22 mouse cellular contexts compared by ENCODE assay signal in the genomic region with DNA sequence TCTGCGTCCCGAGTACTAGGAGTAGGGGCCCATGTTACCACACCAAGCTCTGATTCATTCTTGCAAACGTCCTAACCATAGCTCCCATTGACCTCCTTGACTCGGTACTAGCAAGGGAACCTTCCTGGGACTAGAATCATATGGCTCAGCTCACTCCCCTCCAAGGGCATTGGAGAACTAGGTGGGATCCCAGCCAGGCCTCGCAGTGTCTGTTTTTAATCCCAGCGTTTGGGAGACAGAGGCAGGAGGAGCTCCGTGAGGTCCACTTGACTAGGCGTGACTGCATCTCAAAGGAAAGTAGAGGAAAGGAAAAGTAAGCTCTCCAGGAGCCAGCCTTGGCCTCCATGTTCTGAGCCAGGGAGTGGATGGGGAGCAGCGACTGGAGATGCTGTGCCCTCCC. TPM values are rescaled to one million over a fixed set of nuclear protein-coding genes. Genes with fewer than 3 reads are reported as not detected.
DNase-seq lines count a peak whose midpoint lies in the region; ATAC-seq lines count a peak whose summit lies in the region.
"Had no signal": no experiment of that assay in that cellular context is flagged by ENCODE, and none has a peak within 500 bp of the region (broad histone marks: within the 10 kb centered on the region; RNA-seq: fewer than 3 reads in every experiment).

No protein-coding gene starts in this region.

- no peaks in the 10 kb centered on the region for H3K36me3 ChIP-seq in kidney, embryonic 15.5 days
- no peaks in the 10 kb centered on the region for H3K36me3 ChIP-seq in stomach, embryonic 14.5 days (ENCODE audit: control insufficient read depth, insufficient read depth, low read length)
- H3K36me3 ChIP-seq: embryonic facial prominence, embryonic 12.5 days; forebrain, embryonic 15.5 days; heart, embryonic 15.5 days; hindbrain, embryonic 13.5 days had no signal

- H3K27ac ChIP-seq in kidney, embryonic 15.5 days: peak overlapping the region; percentile 45; the same call in 1 of the 2 replicates
- peak overlapping the region; percentile 15; the same call in 1 of the 2 replicates for H3K27ac ChIP-seq in stomach, embryonic 14.5 days (ENCODE audit: low read length)
- H3K27ac ChIP-seq: embryonic facial prominence, embryonic 12.5 days; forebrain, embryonic 15.5 days; heart, embryonic 15.5 days; hindbrain, embryonic 13.5 days; hindbrain, postnatal 0 days had no signal

- no peak for DNase-seq in kidney, adult 11 months
- peak; percentile 58 for DNase-seq in ES-CJ7 (ENCODE audit: low read depth, low spot score)
- DNase-seq in embryo, embryonic 10.5 days (ENCODE audit: low spot score): no peak
- DNase-seq in thymus, postnatal 25 days: no peak
- no peak for DNase-seq in heart, adult 8-10 months (ENCODE audit: low spot score)
- DNase-seq: adrenal gland, adult 8-10 months; adrenal gland, postnatal 36 days; cerebellum, adult 2 months; cerebellum, postnatal 14 days; gastrocnemius, postnatal 10 days; heart, adult 18-20 months; heart, postnatal 14 days had no signal

- H3K9me3 ChIP-seq in kidney, embryonic 15.5 days (replicated peaks): no peaks in the 10 kb centered on the region
- H3K9me3 ChIP-seq in stomach, embryonic 14.5 days (ENCODE audit: control insufficient read depth, low read depth, low read length): no peaks in the 10 kb centered on the region
- H3K9me3 ChIP-seq: embryonic facial prominence, embryonic 12.5 days; forebrain, embryonic 15.5 days; heart, embryonic 15.5 days; hindbrain, embryonic 13.5 days had no signal

- H3K4me1 ChIP-seq in kidney, embryonic 15.5 days: peaks cover 16% of the 10 kb centered on the region
- no peaks in the 10 kb centered on the region for H3K4me1 ChIP-seq in stomach, embryonic 14.5 days (ENCODE audit: control insufficient read depth, insufficient read depth, low read length)
- H3K4me1 ChIP-seq: embryonic facial prominence, embryonic 12.5 days had no signal

- H3K4me3 ChIP-seq in kidney, embryonic 15.5 days (replicated peaks): no peak overlapping the region
- no peak overlapping the region for H3K4me3 ChIP-seq in stomach, embryonic 14.5 days (ENCODE audit: low read depth, low read length)
- H3K4me3 ChIP-seq: embryonic facial prominence, embryonic 12.5 days; forebrain, embryonic 15.5 days; heart, embryonic 15.5 days; hindbrain, embryonic 13.5 days had no signal

- H3K4me2 ChIP-seq in kidney, embryonic 15.5 days: no peak overlapping the region
- H3K4me2 ChIP-seq in stomach, embryonic 14.5 days (replicated peaks; ENCODE audit: low read depth, low read length): no peak overlapping the region
- H3K4me2 ChIP-seq: embryonic facial prominence, embryonic 12.5 days; forebrain, embryonic 15.5 days; heart, embryonic 11.5 days; heart, embryonic 15.5 days; hindbrain, embryonic 13.5 days had no signal

- no peak overlapping the region for H3K9ac ChIP-seq in kidney, embryonic 15.5 days
- H3K9ac ChIP-seq in stomach, embryonic 14.5 days (replicated peaks; ENCODE audit: low read depth, low read length): no peak overlapping the region
- H3K9ac ChIP-seq: embryonic facial prominence, embryonic 12.5 days; forebrain, embryonic 15.5 days; heart, embryonic 15.5 days; hindbrain, embryonic 13.5 days had no signal

- no peaks in the 10 kb centered on the region for H3K27me3 ChIP-seq in kidney, embryonic 15.5 days
- no peaks in the 10 kb centered on the region for H3K27me3 ChIP-seq in stomach, embryonic 14.5 days (ENCODE audit: control insufficient read depth, insufficient read depth, low read length)
- H3K27me3 ChIP-seq: CH12.LX; embryonic facial prominence, embryonic 12.5 days; forebrain, embryonic 15.5 days; heart, embryonic 15.5 days; hindbrain, embryonic 13.5 days; Patski had no signal

- 69% methylated on average over 9 of the region's 9 CpGs for WGBS in kidney, embryonic 15.5 days
- 72% methylated on average over 9 of the region's 9 CpGs for WGBS in stomach, embryonic 14.5 days

- no peak for ATAC-seq in kidney, embryonic 15.5 days (replicated peaks; ENCODE audit: low FRiP score)
- ATAC-seq in stomach, embryonic 14.5 days (ENCODE audit: insufficient number of reproducible peaks, insufficient read depth, low FRiP score, low read depth): no peak
- ATAC-seq: forebrain, embryonic 15.5 days; hindbrain, postnatal 0 days; Patski had no signal

RNA-seq across cellular contexts. Expression of a gene that starts 5.8 kb away (rescaled TPM):
- polyA plus RNA-seq in kidney, embryonic 15.5 days (2015; fragmentation: Nextera tagmentation; extraction: Ambion mirVana): 39.9 and 45.9 TPM in 2 replicates
- polyA plus RNA-seq in stomach, embryonic 14.5 days (2014; fragmentation: Nextera tagmentation; extraction: Ambion mirVana): 36.1 and 38.1 TPM in 2 replicates
- total RNA-seq in heart, adult 8-10 months (2022): 10 to 100 TPM; 17.6 to 19.6 (median 18.6) TPM
